Comparison of ENCODE assay signal across 20 mouse cellular contexts in genomic region chr1:88120550-88120949, GRCm38 (mm10). TPM values are rescaled to one million over a fixed set of nuclear protein-coding genes. Genes with fewer than 3 reads are reported as not detected.
A peak's percentile ranks its signal among the peaks of the same experiment; 100 is the strongest.
DNase-seq lines count a peak whose midpoint lies in the region; ATAC-seq and TF ChIP-seq lines count a peak whose summit lies in the region.
"Not testable (repeated sequence)": the region's sequence is repeated elsewhere in the genome, so short reads cannot be mapped to it uniquely, and the experiment has no call there.
"Had no signal": no experiment of that assay in that cellular context is flagged by ENCODE, and none has a peak within 500 bp of the region (broad histone marks: within the 10 kb centered on the region; RNA-seq: fewer than 3 reads in every experiment).

No protein-coding gene starts in this region.

- CTCF ChIA-PET in Patski (lab: Charles Lee) = not testable (repeated sequence)

- H3K4me3 ChIP-seq in heart, adult 2 months; kidney, adult 2 months (ENCODE audit: insufficient read depth, low read depth, low read length); liver, adult 2 months (ENCODE audit: insufficient read depth, low read depth, low read length); lung, embryonic 16.5 days (ENCODE audit: low read length): not testable (repeated sequence)

- H3K79me2 ChIP-seq in heart, adult 2 months (replicated peaks; ENCODE audit: control insufficient read depth, insufficient read depth, low read length); liver, adult 2 months (ENCODE audit: control insufficient read depth, insufficient read depth, low read length): not testable (repeated sequence)

- in situ Hi-C loops in Patski (cut with MboI; ENCODE audit: low pct_unique_long_range_greater_than_20kb) = not testable (repeated sequence)

- intact Hi-C loops in heart, adult 2 months (cut with DNase I) = not testable (repeated sequence)

- not testable (repeated sequence) for TF ChIP-seq POLR2A in heart, adult 2 months (IDR thresholded peaks at IDR 0.05; ENCODE audit: insufficient read depth, low read depth, low read length); kidney, adult 2 months (IDR thresholded peaks at IDR 0.05; ENCODE audit: low read depth, low read length); liver, adult 2 months (IDR thresholded peaks at IDR 0.05; ENCODE audit: extremely low read depth, insufficient read depth, low read length)

- H3K9ac ChIP-seq in heart, adult 2 months (ENCODE audit: low read depth, low read length); lung, embryonic 16.5 days (ENCODE audit: low read length): not testable (repeated sequence)
- 0 out of 2 replicates have a peak overlapping the region, but pooled peaks have one; percentile 11 for H3K9ac ChIP-seq in liver, adult 2 months (ENCODE audit: low read depth, low read length)

- H3K4me2 ChIP-seq in lung, embryonic 16.5 days (ENCODE audit: low read depth, low read length) = not testable (repeated sequence)

- H3K9me3 ChIP-seq in lung, embryonic 16.5 days (ENCODE audit: control insufficient read depth, low read length) = not testable (repeated sequence)

- H3K4me1 ChIP-seq in heart, adult 2 months (ENCODE audit: control insufficient read depth, insufficient read depth, low read length); kidney, adult 2 months (ENCODE audit: control insufficient read depth, insufficient read depth, low read length); lung, embryonic 16.5 days (replicated peaks; ENCODE audit: control insufficient read depth, insufficient read depth, low read length): not testable (repeated sequence)
- peaks cover 18% of the 10 kb centered on the region for H3K4me1 ChIP-seq in liver, adult 2 months (ENCODE audit: control insufficient read depth, insufficient read depth, low read length)

- not testable (repeated sequence) for H3K27ac ChIP-seq in heart, adult 2 months; kidney, adult 2 months (ENCODE audit: insufficient read depth, low read depth, low read length); lung, embryonic 16.5 days (ENCODE audit: low read length)
- H3K27ac ChIP-seq in liver, adult 2 months (replicated peaks; ENCODE audit: insufficient read depth, low read depth, low read length) = peak overlapping the region; percentile 47; the same call in 1 of the 2 replicates

- DNase-seq in Patski (ENCODE audit: low read depth, low spot score); heart, adult 2 months; kidney, adult 2 months: not testable (repeated sequence)
- DNase-seq in liver, adult 2 months (ENCODE audit: extremely low read depth, low read depth, low spot score) = peak; percentile 55

- 7% methylated on average over 4 of the region's 4 CpGs for WGBS in heart, adult 2 months
- 10% methylated on average over 4 of the region's 4 CpGs for WGBS in kidney, adult 2 months
- WGBS in liver, adult 2 months = 20% methylated on average over 4 of the region's 4 CpGs
- WGBS in lung, embryonic 16.5 days = 14% methylated on average over 3 of the region's 4 CpGs

- POLR2A ChIA-PET in Patski (lab: Charles Lee) = not testable (repeated sequence)

- H3K27me3 ChIP-seq in Patski; heart, adult 2 months (ENCODE audit: control insufficient read depth, insufficient read depth, low read length); kidney, adult 2 months (replicated peaks; ENCODE audit: control insufficient read depth, insufficient read depth, low read length); liver, adult 2 months (ENCODE audit: control insufficient read depth, insufficient read depth, low read length); lung, embryonic 16.5 days (ENCODE audit: control insufficient read depth, insufficient read depth, low read depth, low read length): not testable (repeated sequence)

- TF ChIP-seq EP300 in heart, adult 2 months (IDR thresholded peaks at IDR 0.05; ENCODE audit: insufficient read depth, low read depth, low read length) = not testable (repeated sequence)

- TF ChIP-seq CTCF in Patski (IDR thresholded peaks at IDR 0.05) = peak; percentile 50
- peak; percentile 47; the same call in 1 of the 2 replicates for TF ChIP-seq CTCF in heart, adult 2 months (IDR thresholded peaks at IDR 0.05)
- peak; percentile 29; the same call in 1 of the 2 replicates for TF ChIP-seq CTCF in kidney, adult 2 months (conservative IDR thresholded peaks at IDR 0.05; ENCODE audit: insufficient read depth, insufficient read length, low read depth, low read length)
- 0 out of 2 replicates have a peak, but pooled peaks have one; percentile 10 for TF ChIP-seq CTCF in liver, adult 2 months (IDR thresholded peaks at IDR 0.05; ENCODE audit: low read depth, low read length)

- ATAC-seq in Patski = not testable (repeated sequence)
- ATAC-seq in erythroblast, adult 5-6 weeks (replicated peaks; ENCODE audit: low FRiP score, poor library complexity, severe bottlenecking) = peak; percentile 90
- peak; percentile 52; the same call in 1 of the 2 replicates for ATAC-seq in lung, embryonic 16.5 days (ENCODE audit: low read depth)
- peak; percentile 39; the same call in 1 of the 2 replicates for ATAC-seq in neutrophil, adult 5-6 weeks (ENCODE audit: extremely low read depth, insufficient number of reproducible peaks, low FRiP score, poor library complexity, severe bottlenecking)

- H3K36me3 ChIP-seq in heart, adult 2 months (ENCODE audit: control insufficient read depth, insufficient read depth, low read length); kidney, adult 2 months (ENCODE audit: control insufficient read depth, insufficient read depth, low read length); lung, embryonic 16.5 days (ENCODE audit: control insufficient read depth, insufficient read depth, low read length): not testable (repeated sequence)
- peaks cover 11% of the 10 kb centered on the region for H3K36me3 ChIP-seq in liver, adult 2 months (ENCODE audit: control insufficient read depth, insufficient read depth, low read length)

RNA-seq across cellular contexts. Expression of gene Ugt1a6a, which starts 14.1 kb away (rescaled TPM):
- polyA plus RNA-seq in Patski (2021) = 21.3 TPM
- total RNA-seq in erythroblast, adult 5-6 weeks (2015; ENCODE audit: low replicate concordance) = 1.3 TPM in 1 of 2 replicates, not detected in the other
- total RNA-seq in erythroblast, adult 5-6 weeks (2017; ENCODE audit: low replicate concordance) = 0.70 and 2.3 TPM in 2 replicates
- total RNA-seq in heart, adult 2 months (2021) = 1 to 10 TPM; 2.1 to 2.4 TPM
- 2.6 and 3.7 TPM in 2 replicates for polyA plus RNA-seq in heart, adult 2 months (2012; rRNA removed)
- polyA plus RNA-seq in kidney, adult 2 months (2012; rRNA removed) = 20.9 and 21.1 TPM in 2 replicates
- total RNA-seq in liver, adult 2 months (2014; rRNA removed) = 55.4 and 90.9 TPM in 2 replicates
- 84.4 and 106 TPM in 2 replicates for polyA plus RNA-seq in liver, adult 2 months (2012; rRNA removed)
- 3.7 and 3.9 TPM in 2 replicates for polyA plus RNA-seq in lung, embryonic 16.5 days (2015; fragmentation: Nextera tagmentation; extraction: Ambion mirVana)
- 14.0 and 14.7 TPM in 2 replicates for total RNA-seq in neutrophil, adult 5-6 weeks (2017)
- total RNA-seq: ES-E14 had no signal
- polyA plus RNA-seq: erythroblast, embryonic 14.5 days; heart, embryonic 11.5 days had no signal

RNA-seq across cellular contexts. Expression of gene Ugt1a6b, which starts 17.5 kb away (rescaled TPM):
- polyA plus RNA-seq in Patski (2021) = 4.2 TPM
- total RNA-seq in erythroblast, adult 5-6 weeks (2015; ENCODE audit: low replicate concordance) = not detected in 2 replicates
- total RNA-seq in erythroblast, adult 5-6 weeks (2017; ENCODE audit: low replicate concordance) = not detected in 2 replicates
- 1 to 10 TPM; 1.4 to 1.8 TPM for total RNA-seq in heart, adult 2 months (2021)
- 0.64 and 4.2 TPM in 2 replicates for polyA plus RNA-seq in heart, adult 2 months (2012; rRNA removed)
- 8.5 and 10.5 TPM in 2 replicates for polyA plus RNA-seq in kidney, adult 2 months (2012; rRNA removed)
- 97.1 and 102 TPM in 2 replicates for total RNA-seq in liver, adult 2 months (2014; rRNA removed)
- polyA plus RNA-seq in liver, adult 2 months (2012; rRNA removed) = 77.3 and 91.0 TPM in 2 replicates
- polyA plus RNA-seq in lung, embryonic 16.5 days (2015; fragmentation: Nextera tagmentation; extraction: Ambion mirVana) = 0.43 and 0.94 TPM in 2 replicates
- total RNA-seq in neutrophil, adult 5-6 weeks (2017) = 8.6 and 9.6 TPM in 2 replicates
- total RNA-seq: left cerebral cortex, postnatal 4 days had no signal
- polyA plus RNA-seq: embryonic facial prominence, embryonic 11.5 days; erythroblast, embryonic 14.5 days; heart, embryonic 11.5 days; intestine, embryonic 14.5 days had no signal

RNA-seq across cellular contexts. Expression of gene Ugt1a7c, which starts 25.7 kb away (rescaled TPM):
- 46.3 TPM for polyA plus RNA-seq in Patski (2021)
- total RNA-seq in erythroblast, adult 5-6 weeks (2015; ENCODE audit: low replicate concordance) = 7.1 and 15.5 TPM in 2 replicates
- total RNA-seq in erythroblast, adult 5-6 weeks (2017; ENCODE audit: low replicate concordance) = 9.9 and 11.0 TPM in 2 replicates
- total RNA-seq in heart, adult 2 months (2021) = 1 to 10 TPM in 1 of 2 experiments, under 1 TPM in 1; 0.70 to 1.2 TPM
- polyA plus RNA-seq in heart, adult 2 months (2012; rRNA removed) = 0.26 and 0.90 TPM in 2 replicates
- polyA plus RNA-seq in kidney, adult 2 months (2012; rRNA removed) = 85.2 and 96.9 TPM in 2 replicates
- 20.1 and 51.1 TPM in 2 replicates for total RNA-seq in liver, adult 2 months (2014; rRNA removed)
- polyA plus RNA-seq in liver, adult 2 months (2012; rRNA removed) = 2.0 and 3.9 TPM in 2 replicates
- polyA plus RNA-seq in lung, embryonic 16.5 days (2015; fragmentation: Nextera tagmentation; extraction: Ambion mirVana) = 2.3 TPM in 2 replicates
- 123 TPM in 2 replicates for total RNA-seq in neutrophil, adult 5-6 weeks (2017)

RNA-seq across cellular contexts. Expression of gene Ugt1a8, which starts 32.9 kb away (rescaled TPM):
- not detected for polyA plus RNA-seq in Patski (2021)
- not detected in 2 replicates for total RNA-seq in erythroblast, adult 5-6 weeks (2015; ENCODE audit: low replicate concordance)
- not detected in 2 replicates for total RNA-seq in erythroblast, adult 5-6 weeks (2017; ENCODE audit: low replicate concordance)
- not detected for total RNA-seq in heart, adult 2 months (2021)
- polyA plus RNA-seq in heart, adult 2 months (2012; rRNA removed) = not detected in 2 replicates
- 0.20 and 0.22 TPM in 2 replicates for polyA plus RNA-seq in kidney, adult 2 months (2012; rRNA removed)
- 4.0 and 4.6 TPM in 2 replicates for total RNA-seq in liver, adult 2 months (2014; rRNA removed)
- polyA plus RNA-seq in liver, adult 2 months (2012; rRNA removed) = 0.07 and 0.11 TPM in 2 replicates
- not detected in 2 replicates for polyA plus RNA-seq in lung, embryonic 16.5 days (2015; fragmentation: Nextera tagmentation; extraction: Ambion mirVana)
- total RNA-seq in neutrophil, adult 5-6 weeks (2017) = not detected in 2 replicates
- total RNA-seq: adrenal gland, postnatal 36 days; ES-E14; gastrocnemius, postnatal 4 days; heart, postnatal 14 days; left cerebral cortex, adult 18-20 months; left cerebral cortex, postnatal 4 days had no signal
- polyA plus RNA-seq: embryonic facial prominence, embryonic 11.5 days; erythroblast, embryonic 14.5 days; forebrain, embryonic 15.5 days; heart, embryonic 11.5 days; hindbrain, embryonic 13.5 days; intestine, embryonic 14.5 days; midbrain, embryonic 16.5 days had no signal

RNA-seq across cellular contexts. Expression of gene Ugt1a5, which starts 45.3 kb away (rescaled TPM):
- not detected for polyA plus RNA-seq in Patski (2021)
- not detected in 2 replicates for total RNA-seq in erythroblast, adult 5-6 weeks (2015; ENCODE audit: low replicate concordance)
- total RNA-seq in erythroblast, adult 5-6 weeks (2017; ENCODE audit: low replicate concordance) = not detected in 2 replicates
- not detected for total RNA-seq in heart, adult 2 months (2021)
- not detected in 2 replicates for polyA plus RNA-seq in heart, adult 2 months (2012; rRNA removed)
- 0.59 and 0.90 TPM in 2 replicates for polyA plus RNA-seq in kidney, adult 2 months (2012; rRNA removed)
- total RNA-seq in liver, adult 2 months (2014; rRNA removed) = 75.8 and 159 TPM in 2 replicates
- 41.5 and 119 TPM in 2 replicates for polyA plus RNA-seq in liver, adult 2 months (2012; rRNA removed)
- not detected in 2 replicates for polyA plus RNA-seq in lung, embryonic 16.5 days (2015; fragmentation: Nextera tagmentation; extraction: Ambion mirVana)
- 2.8 TPM in 2 replicates for total RNA-seq in neutrophil, adult 5-6 weeks (2017)
- total RNA-seq: ES-E14; left cerebral cortex, adult 18-20 months had no signal
- polyA plus RNA-seq: embryonic facial prominence, embryonic 11.5 days; erythroblast, embryonic 14.5 days; forebrain, embryonic 15.5 days; heart, embryonic 11.5 days; hindbrain, embryonic 13.5 days; midbrain, embryonic 16.5 days had no signal
